Mouse (Mus musculus) C2C12 (cell line): ENCODE measurements around the gene Vapb.

Source experiments
- CEBPB ChIP-seq: IDR thresholded peaks from one replicate; pipeline ENCODE4 v1.6.1; 2011; ENCODE audit warnings: low read depth, mild to moderate bottlenecking, control low read depth, moderate library complexity
- CTCF ChIP-seq: IDR thresholded peaks from one replicate; pipeline ENCODE4 v1.5.1; 2011; ENCODE audit not compliant: control insufficient read depth, insufficient read depth, insufficient read length
- MYOD1 ChIP-seq: IDR thresholded peaks from one replicate; pipeline ENCODE4 v1.6.1; 2011; ENCODE audit warnings: low read depth; ENCODE audit not compliant: control insufficient read depth, insufficient read length
- MYOG ChIP-seq: IDR thresholded peaks from one replicate; pipeline ENCODE4 v1.6.1; 2011; ENCODE audit not compliant: control insufficient read depth, insufficient read length; ENCODE audit errors: extremely low read depth
- USF1 ChIP-seq: IDR thresholded peaks from one replicate; pipeline ENCODE4 v1.6.1; 2011; ENCODE audit warnings: low read depth, mild to moderate bottlenecking, control low read depth, moderate library complexity

GRCm38 (mm10) chr2:173832828-173833492, 95.6 kb downstream of the Vapb start:
- TF ChIP-seq CTCF (no peak), CEBPB (no peak), USF1 (no peak), MYOD1 (no peak), MYOG (no peak)
